Mouse (Mus musculus): ENCODE measurements around the gene Kank3.
"Not testable (repeated sequence)": the region's sequence is repeated elsewhere in the genome, so short reads cannot be mapped to it uniquely, and the experiment has no call there.

The Kank3 gene

DNA sequence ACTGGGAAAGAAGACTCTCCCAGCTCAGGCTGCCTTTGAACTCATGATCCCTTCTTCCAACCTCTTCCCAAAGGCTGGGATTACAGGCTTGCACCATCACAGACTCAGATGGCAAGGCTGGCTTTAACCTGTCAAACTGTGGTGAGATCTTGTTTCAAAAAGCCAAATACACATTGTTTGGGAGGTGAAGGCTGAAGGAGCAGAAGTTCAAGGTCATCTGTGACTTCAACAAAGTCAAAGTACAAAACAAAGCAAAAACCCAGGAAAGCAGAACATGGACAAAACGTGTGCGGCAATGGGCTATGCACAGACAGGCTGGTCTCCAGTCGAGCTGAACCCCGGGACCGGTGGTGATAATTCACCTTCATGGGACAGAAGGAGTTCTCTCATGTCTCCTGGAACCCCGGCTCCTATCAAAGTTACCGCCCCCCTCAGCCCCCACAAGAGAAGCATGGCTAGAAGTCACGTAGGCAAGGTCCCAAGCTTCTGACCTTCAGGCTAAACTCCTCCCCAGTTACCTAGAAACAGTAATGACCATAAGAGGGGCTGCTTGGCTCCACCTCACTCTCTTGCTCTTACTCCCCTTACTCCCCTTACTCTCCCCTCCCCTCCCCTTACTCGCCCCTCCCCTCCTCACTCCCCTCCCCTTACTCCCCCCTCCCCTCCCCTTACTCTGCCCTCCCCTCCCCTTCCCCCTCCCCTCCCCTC is 3.0 kb upstream of the Kank3 start:
- no peak for DNase-seq (ENCODE audit: low read depth, low spot score)

DNA sequence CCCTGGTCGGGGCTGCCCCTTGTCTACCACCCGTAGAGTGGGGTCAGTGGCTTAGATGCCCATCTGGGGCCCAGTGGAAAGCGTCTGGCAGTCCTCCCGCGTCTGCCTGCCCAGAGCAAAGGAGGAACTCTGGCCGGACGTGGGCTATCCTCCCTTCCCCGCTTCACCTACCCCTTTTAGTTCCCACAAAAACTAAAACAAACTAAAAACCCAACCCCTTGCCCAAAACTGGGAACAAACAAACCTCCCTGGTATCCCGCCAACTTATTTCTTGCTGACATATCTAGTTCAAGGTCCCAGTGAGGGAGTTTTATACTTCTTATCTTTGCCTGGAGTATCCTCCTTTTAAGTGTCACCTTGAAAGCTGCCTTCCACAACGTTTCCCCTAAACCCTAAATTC is 2.1 kb upstream of the Kank3 start:
- no peak for DNase-seq (ENCODE audit: low read depth, low spot score)

- no peak for DNase-seq (ENCODE audit: low read depth, low spot score)
These were observed 810 bp downstream of the Kank3 start for GRCm38 (mm10) chr17:33811142-33811516.

DNA sequence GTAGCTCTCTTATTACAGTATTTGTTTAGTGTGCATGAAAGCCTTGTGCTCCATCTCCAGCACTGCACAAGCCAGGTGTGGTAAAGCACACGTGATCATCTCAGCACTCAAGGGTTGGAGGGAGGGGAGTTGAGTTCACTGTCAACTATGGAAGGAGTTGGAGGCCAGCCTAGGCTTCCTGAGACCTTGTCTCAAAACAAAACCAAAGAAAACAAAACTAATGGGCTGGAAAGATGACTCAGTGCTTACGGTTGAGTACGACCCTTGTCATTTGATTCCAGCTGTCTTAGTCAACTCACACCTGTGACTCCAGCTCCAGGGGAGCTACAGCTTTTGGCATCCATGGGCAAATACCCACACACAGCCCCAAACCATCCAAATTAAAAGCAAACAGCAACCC is 2.2 kb downstream of the Kank3 start:
- no peak for DNase-seq (ENCODE audit: low read depth, low spot score)

DNA sequence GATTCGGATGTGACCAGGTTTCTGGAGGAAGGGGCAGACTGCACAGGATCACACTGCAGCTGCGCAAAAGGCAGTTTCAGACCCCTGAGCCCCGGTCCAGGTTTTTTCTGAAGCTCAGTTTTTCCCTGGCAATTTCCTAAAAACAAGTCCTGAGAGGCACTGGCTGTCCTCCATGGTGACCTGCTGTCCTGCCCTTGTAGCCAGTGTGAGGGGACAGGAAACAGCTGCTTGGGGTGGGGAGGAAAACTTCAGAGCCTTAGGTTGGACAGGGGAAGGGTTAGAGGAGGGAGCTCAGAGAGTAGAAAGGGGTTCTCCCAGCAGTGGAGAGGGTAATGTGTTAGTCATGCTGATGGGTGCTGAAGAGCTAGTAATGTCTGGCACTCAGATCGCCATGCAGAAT is 2.7 kb downstream of the Kank3 start:
- no peak for DNase-seq (ENCODE audit: low read depth, low spot score)

GRCm38 (mm10) chr17:33815399-33815798 is 5.1 kb downstream of the Kank3 start:
- DNase-seq (ENCODE audit: low read depth, low spot score), result no peak

GRCm38 (mm10) chr17:33816612-33817011 is 6.3 kb downstream of the Kank3 start:
- no peak for DNase-seq (ENCODE audit: low read depth, low spot score)

DNA sequence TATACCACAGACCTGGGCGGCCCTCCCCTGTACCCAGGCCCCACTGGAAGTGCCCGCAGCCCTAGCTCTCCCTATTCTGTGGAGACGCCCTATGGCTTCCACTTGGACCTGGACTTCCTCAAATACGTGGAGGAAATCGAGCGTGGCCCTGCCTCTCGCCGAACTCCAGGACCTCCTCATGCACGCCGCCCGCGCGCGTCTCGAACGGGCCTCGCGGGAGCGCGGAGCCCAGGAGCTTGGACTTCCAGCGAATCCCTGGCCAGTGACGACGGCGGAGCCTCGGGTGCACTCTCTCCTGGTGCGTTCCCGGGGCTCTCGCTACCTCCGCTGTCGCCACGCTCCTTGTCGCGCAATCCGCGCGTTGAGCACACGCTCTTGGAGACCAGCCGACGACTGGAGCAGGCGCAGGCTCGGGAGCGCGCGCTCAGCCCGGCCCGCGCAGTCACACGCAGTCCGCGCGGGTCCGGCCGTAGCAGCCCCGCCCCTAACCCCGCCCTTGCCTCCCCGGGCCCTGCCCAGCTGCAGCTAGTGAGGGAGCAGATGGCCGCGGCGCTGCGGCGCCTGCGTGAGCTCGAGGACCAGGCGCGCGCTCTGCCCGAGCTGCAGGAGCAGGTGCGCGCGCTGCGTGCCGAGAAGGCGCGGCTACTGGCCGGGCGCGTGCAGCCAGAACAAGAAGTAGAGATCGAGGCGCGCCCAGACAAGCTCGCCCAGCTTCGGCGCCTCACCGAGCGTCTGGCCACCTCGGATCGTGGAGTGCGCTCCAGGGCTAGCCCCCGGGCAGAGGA is 7.1 kb downstream of the Kank3 start:
- peak; percentile 92 for DNase-seq (ENCODE audit: low read depth, low spot score)

DNA sequence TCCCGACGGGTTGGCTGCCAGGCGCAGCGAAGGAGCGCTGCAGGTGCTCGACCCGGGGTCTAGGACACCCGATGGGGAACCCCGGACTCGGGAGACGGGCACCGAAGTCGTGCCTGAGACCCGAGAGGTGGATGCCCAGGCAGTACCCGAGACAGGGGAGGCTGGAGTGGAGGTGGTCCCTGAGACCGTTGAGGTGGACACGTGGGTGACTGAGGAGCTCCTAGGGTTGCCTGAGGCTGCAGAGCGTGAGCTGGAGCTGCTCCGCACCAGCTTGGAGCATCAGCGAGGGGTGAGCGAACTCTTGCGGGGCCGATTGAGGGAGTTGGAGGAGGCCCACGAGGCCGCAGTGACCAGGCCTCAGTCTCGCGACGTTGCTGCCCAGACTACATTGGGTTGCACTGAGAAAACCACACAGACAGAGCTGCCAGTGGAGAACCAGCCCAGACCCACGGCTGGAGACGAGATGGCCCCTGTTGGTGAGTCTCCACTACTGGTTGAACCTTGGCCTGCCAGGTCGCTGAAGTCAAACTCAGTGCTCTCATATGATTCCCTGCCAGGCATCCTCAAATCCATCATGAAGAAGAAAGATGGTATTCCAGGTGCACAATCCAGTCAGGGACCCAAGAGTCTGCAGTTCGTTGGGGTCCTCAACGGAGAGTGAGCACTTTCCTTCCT is 7.8 kb downstream of the Kank3 start:
- DNase-seq (ENCODE audit: low read depth, low spot score), result no peak

DNA sequence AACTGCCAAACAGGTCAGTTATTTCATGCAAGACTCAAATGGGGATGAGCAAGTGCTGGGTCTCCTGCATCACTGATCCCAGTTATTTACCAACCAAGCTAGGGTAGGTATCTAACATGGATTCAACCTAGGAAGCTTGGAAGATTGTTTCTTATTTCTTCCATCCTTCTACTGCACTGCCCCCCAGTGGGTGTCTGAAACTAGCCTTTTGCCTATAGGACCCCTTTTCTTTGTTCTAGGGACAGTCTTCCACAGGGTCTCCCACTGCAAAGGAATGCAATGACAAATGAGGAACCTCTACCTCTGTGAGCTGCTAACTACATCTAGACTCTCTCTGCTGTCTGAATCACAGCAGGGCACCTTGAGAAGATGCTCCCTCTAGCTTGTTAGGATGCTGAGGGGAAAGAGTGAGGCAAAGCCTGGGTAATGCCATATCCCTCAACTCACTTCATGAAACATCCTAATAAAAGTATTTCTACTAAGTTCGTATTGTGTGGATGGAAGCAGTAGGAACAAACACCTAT is 12.2 kb downstream of the Kank3 start:
- no peak for DNase-seq (ENCODE audit: low read depth, low spot score)

DNA sequence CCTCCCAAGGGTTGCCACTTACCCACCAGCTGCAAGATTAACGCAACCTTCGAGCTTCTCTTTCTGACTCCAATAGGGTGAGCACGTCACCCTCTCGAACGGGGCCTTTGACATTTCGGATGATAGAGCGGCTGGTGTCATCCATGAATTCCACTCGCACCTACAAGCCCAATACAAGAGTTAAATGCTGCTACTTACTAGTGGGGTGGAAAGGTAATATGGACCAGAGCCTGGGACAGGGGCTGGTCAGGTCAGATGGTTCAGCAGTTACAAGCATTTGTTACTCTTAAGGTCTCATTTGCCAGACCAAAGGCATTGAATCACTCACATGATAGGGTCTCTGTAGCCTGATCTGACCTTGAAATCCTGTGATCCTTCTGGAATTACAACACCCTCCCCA is 12.9 kb downstream of the Kank3 start:
- DNase-seq (ENCODE audit: low read depth, low spot score), result not testable (repeated sequence)

- DNase-seq (ENCODE audit: low read depth, low spot score), result peak; percentile 91
These were observed 14.0 kb downstream of the Kank3 start, which contains the start of the genes Rps28 and Ndufa7 for GRCm38 (mm10) chr17:33824084-33824996. Rps28 (minus strand) TSS chr17:33824562. Ndufa7 (plus strand) TSS chr17:33824572.

GRCm38 (mm10) chr17:33824997-33825330 is 14.6 kb downstream of the Kank3 start:
- not testable (repeated sequence) for DNase-seq (ENCODE audit: low read depth, low spot score)

GRCm38 (mm10) chr17:33825462-33825861 is 15.1 kb downstream of the Kank3 start:
- DNase-seq (ENCODE audit: low read depth, low spot score), result no peak

GRCm38 (mm10) chr17:33826850-33827249 is 16.5 kb downstream of the Kank3 start:
- DNase-seq (ENCODE audit: low read depth, low spot score), result no peak

GRCm38 (mm10) chr17:33828892-33829291 is 18.6 kb downstream of the Kank3 start:
- DNase-seq (ENCODE audit: low read depth, low spot score), result no peak

DNA sequence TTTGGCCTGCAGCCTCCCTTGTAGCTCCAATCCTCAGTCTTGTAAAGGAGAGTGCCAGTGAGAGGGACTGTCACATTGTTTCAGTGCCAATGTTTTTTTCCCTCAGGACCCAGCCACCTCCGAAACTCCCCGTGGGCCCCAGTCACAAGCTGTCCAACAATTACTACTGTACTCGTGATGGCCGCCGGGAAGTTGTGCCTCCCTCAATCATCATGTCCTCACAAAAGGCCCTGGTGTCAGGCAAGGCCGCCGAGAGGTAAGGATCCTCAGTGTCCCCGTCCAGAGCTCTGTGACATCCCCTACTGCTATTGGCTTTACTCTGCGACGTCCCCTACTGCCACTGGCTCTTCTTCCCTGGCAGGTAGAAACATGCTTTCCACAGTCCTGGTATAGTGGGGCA is 19.2 kb downstream of the Kank3 start:
- DNase-seq (ENCODE audit: low read depth, low spot score), result no peak

DNA sequence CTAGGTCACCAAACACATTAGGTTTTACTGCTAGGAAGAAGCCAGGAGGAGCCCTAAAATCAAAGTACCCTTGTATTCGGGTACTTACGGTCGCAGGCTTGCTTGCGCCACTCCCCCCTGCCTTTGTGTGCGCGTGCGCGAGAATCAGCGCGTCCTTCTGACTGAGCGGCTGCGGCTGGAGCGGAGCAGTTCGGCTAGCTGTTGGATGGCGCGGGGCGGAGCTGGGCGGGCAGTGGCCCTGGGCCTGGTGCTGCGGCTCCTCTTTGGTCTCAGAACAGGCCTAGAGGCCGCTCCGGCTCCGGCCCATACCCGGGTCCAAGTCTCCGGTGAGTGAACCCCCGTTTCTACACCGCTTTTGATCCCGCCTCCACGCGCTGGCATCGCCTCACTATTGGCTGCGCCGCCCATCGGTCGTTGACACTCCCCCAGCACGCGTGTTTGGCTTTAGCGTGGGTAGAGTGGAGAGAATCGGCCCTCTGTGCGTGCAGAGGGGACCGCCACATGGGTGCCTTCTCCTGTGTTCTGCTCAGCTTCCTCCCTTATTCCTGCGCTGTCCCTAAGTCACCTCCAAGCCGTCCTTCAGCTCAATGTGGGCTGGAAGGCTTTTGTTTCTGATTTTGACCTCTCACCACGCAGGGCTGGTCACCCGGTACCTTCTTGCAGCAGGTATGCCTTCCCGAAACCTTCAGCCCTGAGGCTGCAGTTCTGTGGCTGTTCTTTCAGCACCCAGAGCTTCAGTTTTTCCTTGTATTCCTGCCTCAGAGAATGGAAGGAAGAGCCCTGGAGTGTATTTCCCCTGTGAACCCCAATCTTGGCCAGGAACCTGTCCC is 32.9 kb downstream of the Kank3 start, which contains the start of gene Cd320:
Gene Cd320 (plus strand): TSS at position 126 of the 830 bp plus-strand sequence.
- DNase-seq (ENCODE audit: low read depth, low spot score), result peak; percentile 84

DNA sequence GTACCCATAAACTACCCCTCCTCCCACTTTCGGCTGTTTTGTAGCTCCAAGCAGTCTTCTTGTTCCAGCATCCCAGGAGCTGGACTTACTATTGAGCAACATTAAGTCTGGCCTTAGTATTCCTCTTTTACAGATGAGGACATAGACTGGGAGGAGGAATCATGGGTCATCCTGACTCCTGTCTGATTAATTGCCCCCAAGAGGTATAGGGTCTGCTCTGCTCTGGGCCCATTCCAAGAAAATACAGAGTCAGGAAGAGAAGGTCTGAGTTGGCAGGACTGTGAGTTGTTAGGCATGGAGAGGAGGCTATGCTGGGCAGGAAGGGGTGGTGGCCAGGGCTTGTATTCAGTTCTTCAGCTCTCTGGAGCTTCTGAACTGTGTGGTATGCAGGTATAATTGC is 33.9 kb downstream of the Kank3 start:
- no peak for DNase-seq (ENCODE audit: low read depth, low spot score)

DNA sequence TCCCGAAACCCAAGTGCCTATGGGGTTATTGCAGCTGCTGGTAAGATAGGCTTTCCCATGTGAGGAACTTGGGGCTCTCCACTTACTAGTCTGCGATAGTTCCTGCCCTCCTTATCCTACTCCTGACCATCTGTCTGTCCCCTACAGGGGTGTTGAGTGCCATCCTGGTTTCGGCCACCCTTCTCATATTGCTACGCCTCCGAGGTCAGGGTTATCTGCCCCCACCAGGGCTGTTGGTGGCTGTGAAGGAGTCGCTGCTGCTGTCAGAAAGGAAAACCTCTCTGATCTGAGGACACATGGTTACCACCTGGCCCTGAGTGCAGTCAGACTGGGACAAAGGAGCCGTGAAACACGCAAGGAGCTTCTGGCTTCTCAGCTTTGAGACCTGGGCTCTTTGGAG is 37.8 kb downstream of the Kank3 start:
- no peak for DNase-seq (ENCODE audit: low read depth, low spot score)
